Mouse (Mus musculus): ENCODE measurements around the gene Mrpl11. TPM values are rescaled to one million over a fixed set of nuclear protein-coding genes. Genes with fewer than 3 reads are reported as not detected.
"Not testable (repeated sequence)": the region's sequence is repeated elsewhere in the genome, so short reads cannot be mapped to it uniquely, and the experiment has no call there.

Gene Mrpl11
- polyA plus RNA-seq (2015; fragmentation: Nextera tagmentation; extraction: Ambion mirVana): 106 and 107 TPM in 2 replicates

- peak; percentile 93 for DNase-seq (ENCODE audit: low spot score)
Observed at GRCm38 (mm10) chr19:4961928-4962601, at the start of gene Mrpl11. Mrpl11 (plus strand) TSS chr19:4962147.

DNA sequence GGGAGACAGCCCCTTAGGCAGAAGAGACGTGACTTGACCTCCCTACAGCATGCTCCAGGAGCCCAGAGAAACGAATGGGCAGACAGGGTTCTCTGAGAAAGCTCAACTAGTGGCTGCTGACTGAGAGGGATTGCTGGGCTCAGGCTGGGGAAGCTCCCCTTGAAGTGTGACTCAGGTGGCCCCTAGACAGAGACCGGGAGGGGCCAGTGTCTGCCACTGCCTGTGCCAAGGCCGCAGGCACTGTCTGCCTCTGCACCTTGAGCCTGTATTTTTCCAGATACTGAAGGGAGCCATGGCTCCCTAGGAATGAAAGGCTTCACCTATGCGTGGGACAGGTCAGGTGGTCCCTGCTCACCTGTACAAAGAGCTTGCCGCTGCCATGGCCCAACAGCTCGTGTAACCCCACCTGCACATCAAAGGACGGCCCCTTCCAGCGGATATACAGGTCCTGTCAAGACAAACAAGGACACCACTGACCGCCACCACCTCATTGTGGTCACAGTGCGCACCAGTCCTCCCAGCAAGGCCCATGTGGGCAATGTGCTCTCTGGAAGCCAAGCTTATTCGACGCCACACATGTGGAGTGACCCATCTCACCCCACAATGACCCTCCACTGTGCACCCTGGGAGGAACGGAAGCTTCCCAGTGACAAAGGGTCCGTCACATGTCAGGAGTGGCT, 45.9 kb upstream of the Mrpl11 start:
- no peak for DNase-seq (ENCODE audit: low spot score)

DNA sequence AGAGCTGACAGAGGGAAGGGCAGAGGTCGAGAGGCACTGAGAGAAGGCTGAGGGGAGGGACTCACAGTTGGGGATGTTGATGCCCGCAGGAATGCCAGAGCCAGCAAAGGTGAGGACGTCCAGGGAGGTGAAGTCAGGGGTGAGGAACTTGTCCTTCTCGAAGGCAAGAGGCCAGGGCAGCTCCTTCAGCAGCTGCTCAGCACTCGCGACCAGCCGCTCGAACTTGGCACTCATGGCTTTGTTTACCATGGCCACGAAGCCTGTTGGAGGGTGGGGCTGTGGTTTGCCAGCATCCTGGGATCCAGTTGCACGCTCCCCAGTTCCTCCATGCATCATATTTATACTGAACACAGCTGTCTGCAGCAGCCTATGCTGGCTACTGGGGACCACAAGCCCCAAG, 45.1 kb upstream of the Mrpl11 start:
- no peak for DNase-seq (ENCODE audit: low spot score)

GRCm38 (mm10) chr19:4919652-4920051, 42.3 kb upstream of the Mrpl11 start:
- DNase-seq (ENCODE audit: low spot score): no peak

GRCm38 (mm10) chr19:4925121-4925860, 36.7 kb upstream of the Mrpl11 start:
- DNase-seq (ENCODE audit: low spot score): no peak

DNA sequence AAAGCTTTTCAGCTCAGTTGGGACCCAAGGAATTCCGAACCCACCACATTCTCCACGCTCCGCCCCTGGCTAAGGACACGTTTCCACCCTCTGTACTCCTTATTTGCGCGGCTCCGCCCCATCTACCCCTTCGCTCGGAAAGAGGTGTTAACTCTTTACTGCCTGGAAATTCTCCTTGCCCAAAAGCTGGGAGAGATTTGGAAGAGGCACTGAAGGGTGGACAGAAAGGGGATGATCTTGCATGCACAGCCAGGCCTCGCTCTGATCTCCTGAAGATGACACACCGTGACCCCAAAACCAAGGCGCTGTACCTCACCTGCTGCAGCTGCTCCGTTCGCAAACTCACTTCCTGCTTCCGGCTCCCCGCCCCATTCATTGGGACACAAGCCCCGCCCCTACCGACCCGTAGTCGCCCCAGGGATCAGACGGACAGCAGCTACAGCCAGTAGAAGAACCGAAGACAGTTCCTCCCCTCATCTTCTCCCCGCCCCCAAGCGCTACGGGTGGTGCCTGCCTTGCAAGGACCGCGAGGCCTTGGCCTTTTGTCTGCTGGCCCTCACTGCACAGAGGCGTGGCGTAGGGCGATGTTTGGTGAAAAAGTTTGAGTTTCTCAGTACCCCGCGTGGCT, 33.9 kb upstream of the Mrpl11 start, which contains the start of gene Dpp3:
Dpp3 (minus strand) TSS at position 384 of the 628 bp plus-strand sequence.
- DNase-seq (ENCODE audit: low spot score): peak; percentile 98

DNA sequence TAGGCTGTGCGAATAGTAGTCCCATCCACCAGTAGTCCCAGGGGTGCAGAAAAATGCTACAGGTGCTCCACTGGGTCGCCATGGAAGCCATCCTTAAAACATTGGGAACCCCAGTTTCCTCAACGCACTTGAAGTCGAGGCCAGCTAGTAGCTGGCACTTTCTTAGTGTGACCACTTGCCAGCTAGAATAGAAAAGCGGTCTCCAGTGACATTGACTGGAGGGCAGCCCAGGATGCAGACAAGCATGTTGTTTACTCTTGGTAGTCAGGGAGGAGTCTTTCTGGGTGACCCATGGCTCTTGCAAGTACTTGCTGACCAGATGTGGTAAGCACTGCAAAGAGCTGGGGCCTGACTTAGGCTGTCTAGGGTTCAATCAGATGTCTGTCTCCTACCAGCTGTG, 33.2 kb upstream of the Mrpl11 start:
- peak; percentile 10 for DNase-seq (ENCODE audit: low spot score)

- no peak for DNase-seq (ENCODE audit: low spot score)
Observed at GRCm38 (mm10) chr19:4936896-4937295, 25.1 kb upstream of the Mrpl11 start.

DNA sequence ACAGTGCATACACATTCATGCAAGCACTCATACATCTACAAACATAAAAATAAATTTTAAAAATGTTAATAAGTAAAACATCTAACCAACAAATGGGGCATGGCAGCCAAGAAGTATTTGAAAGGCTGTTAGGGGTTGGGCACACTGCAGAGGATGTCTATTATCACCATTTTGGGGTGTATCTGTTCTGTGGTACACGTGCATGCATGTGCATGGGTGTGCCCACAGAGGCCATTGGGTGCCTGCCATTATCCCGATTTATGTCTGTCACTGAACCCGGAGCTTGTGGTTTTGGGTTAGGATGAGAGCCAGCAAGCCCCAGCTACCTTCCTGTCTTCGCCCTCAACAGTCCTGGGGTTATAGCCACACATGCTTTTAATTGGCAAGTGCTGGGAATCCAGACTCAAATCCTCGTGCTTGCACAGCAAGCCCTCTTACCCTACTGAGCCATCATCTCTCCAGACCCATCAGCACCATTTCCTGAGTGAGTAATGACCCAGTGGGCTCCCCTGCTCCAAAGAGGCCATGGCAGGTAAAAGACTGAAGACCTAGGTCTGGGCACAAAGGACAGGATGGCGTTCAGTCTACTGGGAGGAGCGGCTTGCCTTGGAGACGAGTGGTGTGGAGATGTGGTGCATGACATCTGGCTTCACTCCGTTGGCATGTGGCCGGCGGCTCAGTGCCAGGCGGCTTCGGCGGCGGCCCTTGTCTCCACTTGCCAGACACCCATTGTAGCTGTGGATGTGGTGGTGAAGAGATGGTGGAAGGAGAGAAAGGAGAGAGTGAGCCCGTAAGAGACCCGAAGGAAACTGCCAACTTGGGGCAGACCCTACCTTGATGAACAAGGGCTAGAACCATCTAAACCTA, 24.3 kb upstream of the Mrpl11 start:
- no peak for DNase-seq (ENCODE audit: low spot score)

DNA sequence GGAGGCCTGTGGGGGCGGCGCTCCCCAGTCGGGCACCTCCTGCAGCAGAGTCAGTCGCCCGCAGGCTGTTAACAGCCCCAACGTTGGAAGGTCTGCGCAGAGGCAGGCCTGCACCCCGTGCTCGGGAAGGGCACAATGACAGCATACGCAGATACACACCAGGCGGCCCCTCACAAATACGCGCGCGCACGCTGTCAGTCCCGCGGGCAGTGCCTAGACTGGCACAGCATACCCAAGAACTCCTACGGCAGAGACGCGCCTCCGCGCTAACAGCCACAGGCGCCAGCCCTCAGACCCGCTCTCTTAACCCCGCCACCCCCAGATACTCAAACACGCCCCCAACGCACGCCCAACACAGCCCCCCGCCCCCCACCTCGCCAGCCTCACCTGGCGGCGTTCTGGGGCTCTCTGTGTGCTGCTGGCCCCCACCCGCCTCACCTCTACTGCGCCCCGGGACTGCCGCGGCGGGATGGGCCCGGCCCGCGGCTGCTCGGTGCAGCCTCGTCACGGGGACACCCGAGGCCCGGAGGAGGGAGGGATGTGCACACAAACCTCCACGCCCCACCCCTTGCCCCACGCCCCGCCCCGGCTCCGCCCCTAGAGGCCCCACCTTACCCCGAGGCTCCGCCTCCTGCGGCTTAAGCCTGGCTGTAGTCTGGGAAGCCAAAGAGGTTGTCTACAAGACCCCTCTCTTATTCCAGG, 19.2 kb upstream of the Mrpl11 start, which contains the start of gene Peli3:
Peli3 (minus strand) TSS at position 577 of the 702 bp plus-strand sequence.
- peak; percentile 84 for DNase-seq (ENCODE audit: low spot score)

- DNase-seq (ENCODE audit: low spot score): no peak
Observed at GRCm38 (mm10) chr19:4943253-4943588, 18.7 kb upstream of the Mrpl11 start.

- DNase-seq (ENCODE audit: low spot score): no peak
Observed at GRCm38 (mm10) chr19:4945540-4945939, 16.4 kb upstream of the Mrpl11 start.

- not testable (repeated sequence) for DNase-seq (ENCODE audit: low spot score)
Observed at GRCm38 (mm10) chr19:4948641-4949040, 13.3 kb upstream of the Mrpl11 start.

DNA sequence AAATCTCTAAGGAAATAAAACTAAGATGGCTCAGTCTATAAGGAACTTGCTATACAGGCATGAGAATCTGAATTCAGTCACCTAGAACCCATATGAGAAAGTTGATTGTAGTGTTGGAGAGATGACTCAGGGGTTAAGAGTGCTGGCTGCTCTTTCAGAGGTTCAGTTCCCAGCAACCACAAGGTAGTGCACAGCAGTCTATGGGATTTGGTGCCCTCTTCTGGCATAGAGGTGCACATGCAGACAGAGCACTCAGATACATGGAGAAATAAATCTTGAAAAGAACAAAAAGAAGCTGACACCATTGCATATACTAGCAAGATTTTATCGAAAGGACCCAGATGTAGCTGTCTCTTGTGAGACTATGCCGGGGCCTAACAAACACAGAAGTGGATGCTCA, 6.3 kb downstream of the Mrpl11 start:
- peak; percentile 43 for DNase-seq (ENCODE audit: low spot score)

DNA sequence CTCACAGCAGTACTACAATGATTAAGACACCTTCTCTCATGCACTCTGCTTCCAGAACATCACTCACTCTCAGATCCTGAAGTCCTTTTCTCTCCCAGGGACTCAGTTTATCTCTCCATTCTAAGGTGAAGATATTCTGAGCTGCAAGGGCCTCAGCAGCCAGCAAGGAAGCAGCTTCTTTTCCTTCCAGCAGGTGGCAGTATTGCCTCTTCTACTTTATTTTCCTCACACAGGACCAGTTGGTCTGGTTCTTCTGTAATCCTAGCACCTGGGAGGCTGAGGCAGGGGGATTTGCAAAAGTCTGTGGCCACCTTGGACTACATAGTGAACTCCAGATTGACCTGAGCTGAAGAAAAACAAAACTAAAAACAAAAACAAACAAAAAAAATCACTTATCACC, 19.8 kb downstream of the Mrpl11 start:
- peak; percentile 69 for DNase-seq (ENCODE audit: low spot score)

DNA sequence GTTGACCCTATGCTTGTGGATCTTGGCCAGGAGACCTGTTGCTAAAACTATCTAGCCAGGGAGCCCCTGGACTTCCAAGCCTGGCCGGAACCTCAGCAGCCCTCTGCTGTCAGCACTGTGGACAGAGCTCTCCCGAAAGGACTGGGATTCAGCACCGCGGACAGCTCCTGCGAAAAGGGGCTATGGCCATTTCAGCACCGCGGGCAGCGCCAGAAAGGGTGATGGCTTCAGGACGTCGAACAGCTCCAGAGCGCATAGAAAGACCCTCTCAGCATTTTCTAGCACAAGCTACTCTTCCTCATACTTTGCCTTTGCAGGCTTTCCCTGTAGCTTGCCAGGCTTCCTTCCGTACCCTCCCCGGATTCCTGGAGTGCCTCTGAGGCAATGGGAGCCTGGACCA, 27.1 kb downstream of the Mrpl11 start:
- peak; percentile 90 for DNase-seq (ENCODE audit: low spot score)

DNA sequence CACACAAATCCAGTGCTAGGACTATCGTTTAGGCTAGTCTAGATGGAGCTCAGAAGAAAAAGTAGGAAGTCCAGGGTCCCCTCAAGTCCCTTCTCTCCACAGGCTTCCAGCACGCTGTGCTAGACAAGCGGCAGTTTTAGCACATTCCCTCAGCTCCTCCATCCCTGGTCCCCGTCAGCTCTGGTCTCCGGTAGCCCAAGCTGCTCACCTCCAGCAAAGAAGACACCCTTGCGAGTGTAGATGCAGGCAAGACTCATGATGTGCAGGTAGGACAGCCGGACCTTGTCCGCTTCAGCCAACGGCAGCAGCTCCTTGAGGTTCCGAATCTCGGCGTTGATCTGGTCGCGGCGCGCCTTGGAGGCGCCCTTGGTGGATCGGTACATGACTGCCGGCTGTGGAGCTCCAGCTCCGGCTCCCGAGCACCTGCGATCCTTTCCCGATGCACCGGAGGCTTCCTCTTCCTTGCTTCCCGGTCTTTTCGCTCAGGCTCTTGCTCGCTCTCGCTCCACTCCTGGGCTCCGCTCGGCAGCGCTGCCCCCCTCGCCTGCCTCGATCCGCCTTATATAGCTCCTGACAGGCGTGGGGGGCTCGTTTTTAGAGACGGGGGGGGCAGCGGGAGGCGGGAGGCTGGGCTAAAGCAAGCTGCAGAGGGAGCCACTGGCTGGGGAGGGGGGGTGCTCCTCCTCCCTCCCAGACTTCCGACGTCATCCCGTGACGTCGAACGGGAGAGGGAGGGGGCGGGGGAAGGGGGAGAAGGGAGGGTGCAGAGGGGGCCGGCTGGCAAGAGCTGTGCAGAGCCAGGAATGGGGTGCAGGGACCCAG, 27.7 kb downstream of the Mrpl11 start:
- no peak for DNase-seq (ENCODE audit: low spot score)

DNA sequence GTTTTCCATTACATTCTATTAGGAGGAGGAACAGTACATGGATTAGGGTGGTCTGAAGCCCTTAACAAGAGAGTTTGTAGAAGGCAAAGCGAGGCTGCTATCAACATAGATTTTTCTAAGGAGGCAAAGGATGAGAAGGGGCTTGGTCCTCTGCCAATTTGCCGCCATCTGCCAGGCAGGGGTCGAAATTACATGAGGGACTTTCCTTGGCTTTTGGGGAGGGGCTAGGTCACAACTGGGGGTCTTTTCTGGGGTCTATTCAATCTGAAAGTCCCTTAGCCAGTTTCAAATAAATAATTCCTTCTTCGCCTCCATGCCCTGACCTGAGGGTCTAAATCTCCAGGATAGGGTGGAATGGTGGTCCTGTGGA, 28.3 kb downstream of the Mrpl11 start, which contains the start of gene Npas4:
Npas4 (minus strand) TSS at position 61 of the 370 bp plus-strand sequence.
- no peak for DNase-seq (ENCODE audit: low spot score)

DNA sequence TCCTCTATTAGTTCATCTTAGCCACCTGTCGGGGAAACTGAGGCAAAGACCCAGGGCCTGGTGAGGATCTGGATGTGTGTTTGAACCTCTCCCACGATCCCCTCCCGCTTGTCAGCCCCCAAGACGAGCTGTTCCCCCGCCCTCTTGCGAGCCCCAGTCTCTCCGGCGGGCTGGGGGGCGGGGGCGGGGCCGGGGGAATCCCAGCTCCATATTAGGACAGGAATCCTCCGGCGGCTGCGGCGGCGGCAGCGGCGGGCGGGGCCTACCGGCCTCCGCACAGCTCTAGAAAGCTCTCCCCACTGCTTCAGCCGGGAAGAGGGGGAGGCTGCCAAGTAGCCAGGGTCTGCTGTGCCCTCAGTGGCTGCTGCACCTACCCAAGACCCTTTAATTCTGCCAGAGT, 28.8 kb downstream of the Mrpl11 start:
- DNase-seq (ENCODE audit: low spot score): no peak

Data from thymus, postnatal 0 days (tissue).